Mouse (Mus musculus): ENCODE results near the gene Tprn.

DNA sequence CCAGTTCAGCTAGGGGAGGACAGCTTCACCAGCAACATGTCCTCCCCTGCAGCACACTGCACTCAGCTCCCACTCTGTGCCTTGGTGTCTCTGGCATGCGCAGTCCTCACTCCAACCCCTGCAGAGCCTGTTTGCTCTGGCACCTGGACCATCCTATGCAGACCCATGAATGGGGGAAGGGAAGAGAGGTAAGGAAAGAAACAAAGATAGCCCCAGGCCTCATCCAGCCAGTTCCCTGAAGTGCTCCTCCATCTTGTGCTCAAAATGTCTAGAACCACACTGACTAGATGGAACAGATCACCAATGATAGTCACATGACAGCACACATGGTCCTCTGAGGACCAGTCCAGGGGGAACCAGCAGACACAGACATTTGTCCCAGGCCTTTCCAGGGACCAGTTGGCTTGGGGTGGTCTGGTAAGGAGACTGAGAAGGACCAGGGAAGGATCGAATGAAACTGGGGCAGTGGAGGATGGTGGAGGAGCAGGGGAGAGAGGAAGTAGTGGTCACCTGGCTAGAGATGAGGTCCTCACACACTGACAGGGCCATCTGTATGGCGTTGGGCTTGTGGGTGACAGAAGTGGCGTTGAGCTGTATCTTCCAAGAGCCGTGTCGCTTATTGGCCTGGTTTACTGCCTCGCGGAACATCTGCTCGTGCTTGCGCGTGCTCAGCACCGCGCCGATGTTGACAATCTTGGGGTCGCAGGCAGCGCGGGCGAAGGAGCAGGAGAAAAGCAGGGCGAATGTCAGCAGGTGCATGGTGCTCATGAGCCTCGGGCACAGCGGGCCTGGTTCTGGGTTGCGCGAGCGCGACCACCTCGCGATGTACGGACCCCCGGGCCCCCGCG is 55.9 kb downstream of the Tprn start:
- TF ChIP-seq POLR2A (IDR thresholded peaks at IDR 0.05; ENCODE audit: low read depth, low read length) (no peak), CTCF (IDR thresholded peaks at IDR 0.05; ENCODE audit: borderline replicate concordance, insufficient read depth, low read length) (no peak)
